Mouse (Mus musculus) C2C12 (cell line): ENCODE results near the gene Acad12. TPM values are rescaled to one million over a fixed set of nuclear protein-coding genes. Genes with fewer than 3 reads are reported as not detected.
"Not testable (repeated sequence)": the region's sequence is repeated elsewhere in the genome, so short reads cannot be mapped to it uniquely, and the experiment has no call there.

ENCODE experiments used
- H3K27me3 ChIP-seq: one replicate; pipeline ENCODE4 v1.6.1; 2011; ENCODE audit not compliant: control insufficient read depth, insufficient read depth, insufficient read length
- H3K36me3 ChIP-seq: one replicate; pipeline ENCODE4 v1.6.1; 2011; ENCODE audit not compliant: control insufficient read depth, insufficient read depth
- H3K4me3 ChIP-seq: one replicate; pipeline ENCODE4 v1.5.1; 2011; ENCODE audit warnings: mild to moderate bottlenecking, control low read depth; ENCODE audit not compliant: poor library complexity, insufficient read depth, severe bottlenecking
- H3K79me2 ChIP-seq: one replicate; pipeline ENCODE4 v1.6.1; 2011; ENCODE audit not compliant: control insufficient read depth, insufficient read depth
- H3K79me3 ChIP-seq: one replicate; pipeline ENCODE4 v1.6.1; 2011; ENCODE audit warnings: low read depth, control low read depth
- H3ac ChIP-seq: one replicate; pipeline ENCODE3; 2011; ENCODE audit warnings: low read depth; ENCODE audit not compliant: control insufficient read depth, insufficient read length
- CEBPB ChIP-seq: IDR thresholded peaks from one replicate; pipeline ENCODE4 v1.6.1; 2011; ENCODE audit warnings: low read depth, mild to moderate bottlenecking, control low read depth, moderate library complexity
- CTCF ChIP-seq: IDR thresholded peaks from one replicate; pipeline ENCODE4 v1.5.1; 2011; ENCODE audit not compliant: control insufficient read depth, insufficient read depth, insufficient read length
- FOSL1 ChIP-seq: IDR thresholded peaks from one replicate; pipeline ENCODE4 v1.8.0; 2011; ENCODE audit warnings: mild to moderate bottlenecking, low read length; ENCODE audit not compliant: poor library complexity, insufficient read depth, severe bottlenecking
- MAX ChIP-seq: IDR thresholded peaks from one replicate; pipeline ENCODE4 v1.6.1; 2011; ENCODE audit warnings: mild to moderate bottlenecking, control low read depth
- MYOD1 ChIP-seq: IDR thresholded peaks from one replicate; pipeline ENCODE4 v1.6.1; 2011; ENCODE audit warnings: low read depth; ENCODE audit not compliant: control insufficient read depth, insufficient read length
- MYOG ChIP-seq: IDR thresholded peaks from one replicate; pipeline ENCODE4 v1.6.1; 2011; ENCODE audit not compliant: control insufficient read depth, insufficient read length; ENCODE audit errors: extremely low read depth
- USF1 ChIP-seq: IDR thresholded peaks from one replicate; pipeline ENCODE4 v1.6.1; 2011; ENCODE audit warnings: low read depth, mild to moderate bottlenecking, control low read depth, moderate library complexity
- polyA plus RNA-seq: library from polyadenylated mRNA; unstranded; fragments of >200 nt; fragmentation: generic; extraction: Trizol; gene quantifications from one replicate; pipeline ENCODE4 v1.2.1, GENCODE M21; 2012; ENCODE audit warnings: missing spikeins

Acad12 gene
- polyA plus RNA-seq, 1 experiment = 0.77 TPM

GRCm38 (mm10) chr5:121631106-121631647, 12.4 kb upstream of the Acad12 start:
- not testable (repeated sequence) for H3ac ChIP-seq, H3K27me3 ChIP-seq, H3K36me3 ChIP-seq, H3K4me3 ChIP-seq, H3K79me3 ChIP-seq, H3K79me2 ChIP-seq
- peak; percentile 42 for TF ChIP-seq MYOD1

- no peak for TF ChIP-seq MAX
- peak; percentile 57 for TF ChIP-seq CTCF
- no peaks in the 10 kb centered on the region for H3K79me2 ChIP-seq
- no peak overlapping the region for H3ac ChIP-seq
- H3K27me3 ChIP-seq = no peaks in the 10 kb centered on the region
- no peak overlapping the region for H3K4me3 ChIP-seq
- no peaks in the 10 kb centered on the region for H3K36me3 ChIP-seq
- no peaks in the 10 kb centered on the region for H3K79me3 ChIP-seq
Measured at GRCm38 (mm10) chr5:121627871-121628270, 9.1 kb upstream of the Acad12 start.

DNA sequence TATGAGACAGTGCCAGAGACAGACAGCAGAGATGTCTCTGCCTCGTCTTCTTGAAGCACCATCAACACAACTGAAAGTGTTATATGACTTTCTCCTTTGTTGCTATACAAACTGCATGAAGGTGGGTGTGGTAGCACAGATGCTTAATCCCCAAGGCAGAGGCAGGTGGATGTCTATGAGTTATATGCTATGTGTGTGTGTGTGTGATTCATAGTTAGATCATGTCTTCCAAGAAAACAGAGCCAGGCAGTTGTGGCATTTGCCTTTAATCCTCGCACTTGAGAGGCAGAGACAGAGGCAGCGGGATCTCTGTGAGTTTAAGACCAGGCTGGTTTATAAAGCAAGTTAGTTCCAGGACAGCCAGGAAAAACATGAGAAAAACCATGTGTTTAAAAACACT, 4.5 kb upstream of the Acad12 start:
- no peaks in the 10 kb centered on the region for H3K27me3 ChIP-seq
- no peak overlapping the region for H3K4me3 ChIP-seq
- peaks cover 17% of the 10 kb centered on the region for H3K79me2 ChIP-seq
- H3ac ChIP-seq = no peak overlapping the region
- peaks cover 4% of the 10 kb centered on the region for H3K36me3 ChIP-seq
- TF ChIP-seq FOSL1 (peak; percentile 66), MYOD1 (peak; percentile 91), USF1 (no peak), MAX (no peak)
- peaks cover 8% of the 10 kb centered on the region for H3K79me3 ChIP-seq

DNA sequence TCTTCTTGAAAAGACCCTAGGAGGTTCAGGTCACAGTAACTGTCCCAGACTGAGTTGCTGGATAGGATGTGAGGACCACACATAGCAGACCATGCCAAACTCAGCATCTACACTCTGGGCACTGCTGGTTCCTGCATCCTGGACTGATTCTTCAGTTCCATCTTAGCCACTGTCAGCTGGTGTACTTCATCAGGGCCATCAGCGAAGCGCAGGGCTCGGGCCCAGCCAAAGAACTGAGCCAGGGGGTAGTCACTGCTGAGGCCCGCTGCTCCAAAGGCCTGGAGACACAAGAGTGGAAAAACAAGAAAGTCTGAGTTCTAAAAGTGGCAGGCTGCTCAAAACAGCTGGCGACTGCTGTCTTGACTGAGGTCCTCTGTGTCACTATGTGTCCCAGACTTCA, 2.4 kb upstream of the Acad12 start:
- TF ChIP-seq CEBPB (no peak), FOSL1 (no peak), MAX (no peak), MYOD1 (no peak), CTCF (no peak), MYOG (no peak), USF1 (no peak)
- peaks cover 17% of the 10 kb centered on the region for H3K79me2 ChIP-seq
- H3K27me3 ChIP-seq = no peaks in the 10 kb centered on the region
- no peak overlapping the region for H3ac ChIP-seq
- H3K79me3 ChIP-seq = peaks cover 8% of the 10 kb centered on the region
- no peak overlapping the region for H3K4me3 ChIP-seq
- H3K36me3 ChIP-seq = peaks cover 4% of the 10 kb centered on the region

DNA sequence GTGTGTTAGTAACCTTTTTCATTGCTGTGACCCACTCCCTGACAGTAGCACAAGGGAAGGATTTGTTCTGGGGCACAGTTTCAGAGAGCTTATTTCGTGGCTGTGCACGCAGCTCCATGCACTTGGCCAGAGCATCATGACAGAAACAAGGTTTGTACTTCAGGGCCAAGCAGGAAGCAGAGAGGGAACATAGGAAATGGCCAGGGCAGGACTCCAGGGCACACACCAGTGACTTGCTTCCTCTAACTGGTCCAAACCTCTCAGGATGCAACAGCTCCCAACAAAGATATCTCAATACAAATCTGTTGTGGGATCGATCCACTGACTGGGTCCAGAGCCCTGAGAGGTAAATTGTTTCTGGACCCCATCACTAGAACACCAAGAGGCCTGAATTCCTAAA, 3.8 kb downstream of the Acad12 start:
- H3K27me3 ChIP-seq, H3K36me3 ChIP-seq, H3K79me3 ChIP-seq, H3ac ChIP-seq, H3K4me3 ChIP-seq: not testable (repeated sequence)
- peaks cover 10% of the 10 kb centered on the region for H3K79me2 ChIP-seq

GRCm38 (mm10) chr5:121612036-121612435, 6.7 kb downstream of the Acad12 start:
- Histone ChIP-seq H3K27me3 (no peaks in the 10 kb centered on the region), H3K79me2 (no peaks in the 10 kb centered on the region), H3K79me3 (no peaks in the 10 kb centered on the region), H3K4me3 (no peak overlapping the region), H3K36me3 (no peaks in the 10 kb centered on the region), H3ac (no peak overlapping the region)
- TF ChIP-seq USF1 (no peak), MAX (no peak), CTCF (no peak), MYOG (no peak), FOSL1 (no peak), MYOD1 (no peak), CEBPB (no peak)

DNA sequence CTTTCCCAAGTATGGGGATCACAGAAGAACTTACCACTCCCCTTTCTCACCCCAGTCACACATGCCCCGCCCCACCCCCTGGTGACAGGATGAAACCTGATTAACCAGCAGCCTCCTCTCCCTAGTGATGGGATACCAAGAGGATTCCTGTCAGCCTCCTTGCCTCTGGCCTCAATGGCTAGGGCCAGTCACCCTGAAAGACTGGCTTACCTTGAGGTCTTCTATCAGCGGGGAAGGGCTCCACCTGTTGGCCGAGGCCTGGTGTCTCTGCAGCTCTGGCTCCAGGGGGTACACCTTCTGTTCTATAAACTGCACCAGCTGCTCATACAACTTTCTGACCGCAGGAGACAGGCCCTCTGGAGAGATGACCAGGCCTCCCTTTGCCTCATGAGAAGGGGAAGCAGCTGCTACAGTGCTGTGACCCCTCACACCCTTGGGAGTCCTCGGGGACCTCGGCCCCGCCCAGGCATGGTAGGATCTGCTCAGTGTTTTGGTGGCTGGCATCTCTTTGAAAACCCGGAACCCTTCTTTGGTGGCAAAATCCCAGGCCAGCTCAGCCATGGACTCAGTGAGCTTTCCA, 9.1 kb downstream of the Acad12 start:
- not testable (repeated sequence) for H3K36me3 ChIP-seq, H3ac ChIP-seq, H3K27me3 ChIP-seq, H3K4me3 ChIP-seq, H3K79me2 ChIP-seq, H3K79me3 ChIP-seq
- TF ChIP-seq MYOD1 = peak; percentile 40
